Mouse (Mus musculus): ENCODE measurements around the gene Gpd2. TPM values are rescaled to one million over a fixed set of nuclear protein-coding genes. Genes with fewer than 3 reads are reported as not detected.

The Gpd2 gene
- polyA plus RNA-seq, 1 experiment from 2014 or later = 21.1 TPM

- Histone ChIP-seq H3K9me3 (ENCODE audit: control insufficient read depth, low read length) (no peaks in the 10 kb centered on the region), H3K4me1 (ENCODE audit: control insufficient read depth, insufficient read depth, low read length) (no peaks in the 10 kb centered on the region), H3K27me3 (ENCODE audit: control insufficient read depth, insufficient read depth, low read length) (peaks cover 6% of the 10 kb centered on the region; the same call in 1 of the 2 replicates), H3K9ac (replicated peaks; ENCODE audit: low read depth, low read length) (no peak overlapping the region), H3K4me3 (ENCODE audit: low read depth, low read length) (no peak overlapping the region), H3K36me3 (ENCODE audit: control insufficient read depth, insufficient read depth, low read length) (no peaks in the 10 kb centered on the region), H3K4me2 (ENCODE audit: low read depth, low read length) (no peak overlapping the region), H3K27ac (ENCODE audit: low read depth, low read length) (no peak overlapping the region)
- 9% methylated on average over 2 of the region's 2 CpGs for WGBS
- no peak for ATAC-seq (ENCODE audit: low read depth)
These were observed 1.9 kb downstream of the Gpd2 start for GRCm38 (mm10) chr2:57239356-57239755.

DNA sequence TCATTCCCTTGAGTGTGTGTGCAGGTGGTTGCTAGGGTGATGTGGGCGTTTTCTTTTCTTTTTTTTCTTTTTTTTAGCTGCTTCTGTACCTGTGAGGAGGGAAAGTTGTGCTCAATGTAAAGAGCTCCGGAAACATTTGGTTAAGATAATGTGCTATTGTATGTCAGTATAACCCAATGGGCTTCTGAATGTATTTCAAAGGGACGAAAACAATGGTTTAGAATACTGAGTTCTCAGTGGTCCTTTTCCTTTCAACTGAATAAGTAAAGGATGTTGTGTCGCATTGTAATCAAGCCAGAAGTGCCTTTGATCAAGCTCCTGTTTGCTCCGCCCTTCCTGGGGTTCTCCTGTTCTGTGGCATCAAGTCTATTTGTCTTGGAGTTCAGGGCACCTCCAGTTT is 6.6 kb downstream of the Gpd2 start:
- Histone ChIP-seq H3K9ac (replicated peaks; ENCODE audit: low read depth, low read length) (no peak overlapping the region), H3K9me3 (ENCODE audit: control insufficient read depth, low read length) (no peaks in the 10 kb centered on the region), H3K36me3 (ENCODE audit: control insufficient read depth, insufficient read depth, low read length) (no peaks in the 10 kb centered on the region), H3K4me1 (ENCODE audit: control insufficient read depth, insufficient read depth, low read length) (no peaks in the 10 kb centered on the region), H3K27me3 (ENCODE audit: control insufficient read depth, insufficient read depth, low read length) (no peaks in the 10 kb centered on the region), H3K4me2 (ENCODE audit: low read depth, low read length) (no peak overlapping the region), H3K27ac (ENCODE audit: low read depth, low read length) (no peak overlapping the region), H3K4me3 (ENCODE audit: low read depth, low read length) (no peak overlapping the region)
- WGBS = 34% methylated on average over 5 of the region's 5 CpGs
- no peak for ATAC-seq (ENCODE audit: low read depth)

DNA sequence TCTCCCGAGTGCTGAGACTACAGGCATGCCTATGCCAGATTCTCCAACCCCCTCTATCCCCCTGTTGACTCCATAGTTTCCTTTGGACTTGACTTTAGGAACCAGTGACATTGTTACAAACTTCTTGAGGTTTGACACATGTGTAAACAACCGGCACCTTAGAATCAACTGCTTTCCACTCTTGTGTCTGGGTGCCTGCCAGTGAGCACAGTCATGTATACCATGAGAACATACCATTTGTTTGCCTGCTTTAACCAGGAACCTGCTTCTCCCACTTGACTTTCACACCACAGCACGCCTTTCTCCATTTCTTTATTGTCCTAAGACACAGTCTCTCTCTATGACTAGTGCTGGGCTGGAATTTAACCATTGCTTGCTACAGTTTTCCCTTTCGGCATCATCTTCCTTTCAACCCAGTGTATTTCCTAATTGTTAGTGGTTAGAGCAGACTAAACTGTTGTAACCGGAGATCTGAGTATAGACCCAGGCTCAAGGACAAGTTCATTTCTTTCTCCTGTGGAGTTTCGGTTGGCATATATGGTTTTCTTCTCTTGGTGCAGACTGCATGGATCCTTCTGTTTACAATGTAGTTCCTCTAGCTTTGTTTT is 8.4 kb downstream of the Gpd2 start:
- no peaks in the 10 kb centered on the region for H3K27me3 ChIP-seq (ENCODE audit: control insufficient read depth, insufficient read depth, low read length)
- ATAC-seq (ENCODE audit: low read depth) = no peak
- H3K4me2 ChIP-seq (ENCODE audit: low read depth, low read length) = no peak overlapping the region
- H3K9ac ChIP-seq (replicated peaks; ENCODE audit: low read depth, low read length) = no peak overlapping the region
- no peaks in the 10 kb centered on the region for H3K4me1 ChIP-seq (ENCODE audit: control insufficient read depth, insufficient read depth, low read length)
- H3K27ac ChIP-seq (ENCODE audit: low read depth, low read length) = no peak overlapping the region
- WGBS = 95% methylated on average over 6 of the region's 6 CpGs
- no peaks in the 10 kb centered on the region for H3K36me3 ChIP-seq (ENCODE audit: control insufficient read depth, insufficient read depth, low read length)
- H3K9me3 ChIP-seq (ENCODE audit: control insufficient read depth, low read length) = no peaks in the 10 kb centered on the region
- H3K4me3 ChIP-seq (ENCODE audit: low read depth, low read length) = no peak overlapping the region

- H3K27me3 ChIP-seq (ENCODE audit: control insufficient read depth, insufficient read depth, low read length) = no peaks in the 10 kb centered on the region
- no peak overlapping the region for H3K27ac ChIP-seq (ENCODE audit: low read depth, low read length)
- H3K9ac ChIP-seq (replicated peaks; ENCODE audit: low read depth, low read length) = no peak overlapping the region
- H3K9me3 ChIP-seq (ENCODE audit: control insufficient read depth, low read length) = no peaks in the 10 kb centered on the region
- no peak for ATAC-seq (ENCODE audit: low read depth)
- WGBS = 96% methylated on average over 3 of the region's 3 CpGs
- no peaks in the 10 kb centered on the region for H3K36me3 ChIP-seq (ENCODE audit: control insufficient read depth, insufficient read depth, low read length)
- H3K4me2 ChIP-seq (ENCODE audit: low read depth, low read length) = no peak overlapping the region
- H3K4me3 ChIP-seq (ENCODE audit: low read depth, low read length) = no peak overlapping the region
- H3K4me1 ChIP-seq (ENCODE audit: control insufficient read depth, insufficient read depth, low read length) = no peaks in the 10 kb centered on the region
These were observed 12.7 kb downstream of the Gpd2 start for GRCm38 (mm10) chr2:57250113-57250512.

- Histone ChIP-seq H3K4me1 (ENCODE audit: control insufficient read depth, insufficient read depth, low read length) (no peaks in the 10 kb centered on the region), H3K27me3 (ENCODE audit: control insufficient read depth, insufficient read depth, low read length) (no peaks in the 10 kb centered on the region), H3K27ac (ENCODE audit: low read depth, low read length) (no peak overlapping the region), H3K9ac (replicated peaks; ENCODE audit: low read depth, low read length) (no peak overlapping the region), H3K9me3 (ENCODE audit: control insufficient read depth, low read length) (no peaks in the 10 kb centered on the region), H3K36me3 (ENCODE audit: control insufficient read depth, insufficient read depth, low read length) (no peaks in the 10 kb centered on the region), H3K4me2 (ENCODE audit: low read depth, low read length) (no peak overlapping the region), H3K4me3 (ENCODE audit: low read depth, low read length) (no peak overlapping the region)
- 92% methylated on average over 13 of the region's 13 CpGs for WGBS
- no peak for ATAC-seq (ENCODE audit: low read depth)
These were observed 14.3 kb downstream of the Gpd2 start for GRCm38 (mm10) chr2:57251636-57252317.

GRCm38 (mm10) chr2:57252542-57253301 is 15.3 kb downstream of the Gpd2 start:
- ATAC-seq (ENCODE audit: low read depth) = no peak
- Histone ChIP-seq H3K4me1 (ENCODE audit: control insufficient read depth, insufficient read depth, low read length) (no peaks in the 10 kb centered on the region), H3K4me3 (ENCODE audit: low read depth, low read length) (no peak overlapping the region), H3K27me3 (ENCODE audit: control insufficient read depth, insufficient read depth, low read length) (no peaks in the 10 kb centered on the region), H3K9ac (replicated peaks; ENCODE audit: low read depth, low read length) (no peak overlapping the region), H3K4me2 (ENCODE audit: low read depth, low read length) (no peak overlapping the region), H3K27ac (ENCODE audit: low read depth, low read length) (no peak overlapping the region), H3K36me3 (ENCODE audit: control insufficient read depth, insufficient read depth, low read length) (no peaks in the 10 kb centered on the region), H3K9me3 (ENCODE audit: control insufficient read depth, low read length) (no peaks in the 10 kb centered on the region)
- 87% methylated on average over 10 of the region's 10 CpGs for WGBS

GRCm38 (mm10) chr2:57254267-57254666 is 16.8 kb downstream of the Gpd2 start:
- no peak overlapping the region for H3K9ac ChIP-seq (replicated peaks; ENCODE audit: low read depth, low read length)
- H3K27me3 ChIP-seq (ENCODE audit: control insufficient read depth, insufficient read depth, low read length) = no peaks in the 10 kb centered on the region
- H3K4me2 ChIP-seq (ENCODE audit: low read depth, low read length) = no peak overlapping the region
- H3K4me1 ChIP-seq (ENCODE audit: control insufficient read depth, insufficient read depth, low read length) = no peaks in the 10 kb centered on the region
- no peak overlapping the region for H3K27ac ChIP-seq (ENCODE audit: low read depth, low read length)
- ATAC-seq (ENCODE audit: low read depth) = no peak
- 91% methylated on average over 4 of the region's 4 CpGs for WGBS
- no peaks in the 10 kb centered on the region for H3K36me3 ChIP-seq (ENCODE audit: control insufficient read depth, insufficient read depth, low read length)
- no peak overlapping the region for H3K4me3 ChIP-seq (ENCODE audit: low read depth, low read length)
- no peaks in the 10 kb centered on the region for H3K9me3 ChIP-seq (ENCODE audit: control insufficient read depth, low read length)

- ATAC-seq (ENCODE audit: low read depth) = no peak
- Histone ChIP-seq H3K27ac (ENCODE audit: low read depth, low read length) (no peak overlapping the region), H3K9ac (replicated peaks; ENCODE audit: low read depth, low read length) (no peak overlapping the region), H3K36me3 (ENCODE audit: control insufficient read depth, insufficient read depth, low read length) (no peaks in the 10 kb centered on the region), H3K4me1 (ENCODE audit: control insufficient read depth, insufficient read depth, low read length) (no peaks in the 10 kb centered on the region), H3K4me2 (ENCODE audit: low read depth, low read length) (no peak overlapping the region), H3K27me3 (ENCODE audit: control insufficient read depth, insufficient read depth, low read length) (no peaks in the 10 kb centered on the region), H3K9me3 (ENCODE audit: control insufficient read depth, low read length) (no peaks in the 10 kb centered on the region), H3K4me3 (ENCODE audit: low read depth, low read length) (no peak overlapping the region)
- 72% methylated on average over 11 of the region's 11 CpGs for WGBS
These were observed 17.8 kb downstream of the Gpd2 start for GRCm38 (mm10) chr2:57255153-57255670.

DNA sequence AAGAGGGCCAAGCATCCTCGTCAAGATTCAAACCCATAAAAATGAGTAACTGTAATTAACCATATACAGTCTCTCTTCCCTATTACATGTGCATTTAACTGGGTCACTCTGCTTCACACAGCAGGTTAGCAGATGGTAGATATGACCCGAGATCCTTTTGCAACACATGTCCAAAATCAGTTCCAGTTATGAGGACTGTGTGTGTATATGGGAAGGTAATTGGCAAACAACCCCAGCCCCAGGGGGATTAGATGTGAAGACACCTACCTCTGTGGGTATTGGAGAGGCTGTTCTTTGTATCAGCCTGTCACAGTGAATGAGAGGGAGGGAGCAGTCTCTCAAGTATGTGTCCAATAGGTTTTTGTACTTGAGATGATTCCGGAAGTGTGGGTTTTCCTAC is 18.4 kb downstream of the Gpd2 start:
- Histone ChIP-seq H3K9me3 (ENCODE audit: control insufficient read depth, low read length) (no peaks in the 10 kb centered on the region), H3K27ac (ENCODE audit: low read depth, low read length) (no peak overlapping the region), H3K4me3 (ENCODE audit: low read depth, low read length) (no peak overlapping the region), H3K4me2 (ENCODE audit: low read depth, low read length) (no peak overlapping the region), H3K27me3 (ENCODE audit: control insufficient read depth, insufficient read depth, low read length) (no peaks in the 10 kb centered on the region), H3K9ac (replicated peaks; ENCODE audit: low read depth, low read length) (no peak overlapping the region), H3K4me1 (ENCODE audit: control insufficient read depth, insufficient read depth, low read length) (no peaks in the 10 kb centered on the region), H3K36me3 (ENCODE audit: control insufficient read depth, insufficient read depth, low read length) (no peaks in the 10 kb centered on the region)
- WGBS = 45% methylated on average over 3 of the region's 3 CpGs
- ATAC-seq (ENCODE audit: low read depth) = no peak
